Mouse (Mus musculus) intestine, postnatal 0 days (tissue): Measurements from ENCODE around the gene Kcnab3. TPM values are rescaled to one million over a fixed set of nuclear protein-coding genes. Genes with fewer than 3 reads are reported as not detected.

Experiments
- ATAC-seq: fragments of 200-750 bp; cut with Nextera tagmentation; 2 replicates; pipeline ENCODE4 v1.8.0; 2017; ENCODE audit warnings: mild to moderate bottlenecking, moderate TSS enrichment, moderate library complexity
- H3K27ac ChIP-seq: fragments of 300-500 bp; sonication (generic); 2 replicates; pipeline ENCODE4 v1.5.1; 2014; ENCODE audit warnings: mild to moderate bottlenecking, low read depth, low read length, moderate library complexity
- H3K27me3 ChIP-seq: fragments of 300-500 bp; sonication (generic); replicated peaks from 2 replicates; pipeline ENCODE4 v1.6.1; 2014; ENCODE audit warnings: low read length, mixed read lengths; ENCODE audit not compliant: control insufficient read depth, insufficient read depth
- H3K36me3 ChIP-seq: fragments of 300-500 bp; sonication (generic); 2 replicates; pipeline ENCODE4 v1.6.1; 2014; ENCODE audit warnings: mild to moderate bottlenecking, moderate library complexity; ENCODE audit not compliant: control insufficient read depth, insufficient read depth
- H3K4me1 ChIP-seq: fragments of 300-500 bp; sonication (generic); replicated peaks from 2 replicates; pipeline ENCODE4 v1.6.1; 2014; ENCODE audit warnings: antibody characterized with exemption, low read length, mixed read lengths; ENCODE audit not compliant: control insufficient read depth, insufficient read depth
- H3K4me2 ChIP-seq: fragments of 300-500 bp; sonication (generic); replicated peaks from 2 replicates; pipeline ENCODE4 v1.6.1; 2014; ENCODE audit warnings: low read depth, mild to moderate bottlenecking, moderate library complexity
- H3K4me3 ChIP-seq: fragments of 300-500 bp; sonication (generic); 2 replicates; pipeline ENCODE4 v1.5.1; 2014; ENCODE audit warnings: low read depth, low read length
- H3K9ac ChIP-seq: fragments of 300-500 bp; sonication (generic); 2 replicates; pipeline ENCODE4 v1.6.1; 2014; ENCODE audit warnings: mild to moderate bottlenecking, low read depth, low read length
- H3K9me3 ChIP-seq: fragments of 300-500 bp; sonication (generic); 2 replicates; pipeline ENCODE4 v1.6.1; 2016; ENCODE audit warnings: mixed run types; ENCODE audit not compliant: control insufficient read depth
- CTCF ChIP-seq: sonication (generic); IDR thresholded peaks from 2 replicates; pipeline ENCODE4 v1.5.1; 2016; ENCODE audit warnings: low read depth, mild to moderate bottlenecking, control low read depth, antibody characterized with exemption, moderate library complexity
- WGBS: fragments of 180-500 bp; shearing (Covaris S2); extraction: QIAGEN DNeasy Blood & Tissue Kit; methylation state at CpG from one replicate; pipeline ENCODE4 v1.1.7; 2014; 5-methylcytosine and 5-hydroxymethylcytosine counted together
- polyA plus RNA-seq: library from polyadenylated mRNA; unstranded; fragments of >200 nt; fragmentation: Nextera tagmentation; extraction: Ambion mirVana; gene quantifications from 2 replicates; pipeline ENCODE4 v1.2.1, GENCODE M21; 2015

The Kcnab3 gene
- polyA plus RNA-seq, 1 experiment from 2014 or later = 1.4 TPM

- ATAC-seq = no peak
- no peak overlapping the region for H3K27ac ChIP-seq
- 60% methylated on average over 4 of the region's 4 CpGs for WGBS
Measured at GRCm38 (mm10) chr11:69334796-69335195, 8.7 kb downstream of the Kcnab3 start.

GRCm38 (mm10) chr11:69340161-69341131, 14.4 kb downstream of the Kcnab3 start, which contains the start of gene Rnf227:
Gene Rnf227 (plus strand): TSS chr11:69340461.
- Histone ChIP-seq H3K36me3 (peaks cover 23% of the 10 kb centered on the region), H3K9ac (peak within 1 kb of the TSS; percentile 34; the same call in 1 of the 2 replicates), H3K4me2 (peak within 1 kb of the TSS; percentile 79), H3K9me3 (no peaks in the 10 kb centered on the region), H3K4me3 (peak within 1 kb of the TSS; percentile 47), H3K27me3 (peaks cover 7% of the 10 kb centered on the region; the same call in 1 of the 2 replicates), H3K27ac (no peak within 1 kb of the TSS), H3K4me1 (peaks cover 5% of the 10 kb centered on the region; the same call in 1 of the 2 replicates)
- WGBS = 3% methylated on average over 86 of the region's 99 CpGs
- peak; percentile 75 for ATAC-seq
- no peak for TF ChIP-seq CTCF

More at GRCm38 (mm10) chr11:69334796-69335195, 8.7 kb downstream of the Kcnab3 start:
- Histone ChIP-seq H3K9me3 (no peaks in the 10 kb centered on the region), H3K9ac (no peak overlapping the region), H3K4me2 (no peak overlapping the region), H3K4me3 (no peak overlapping the region), H3K27me3 (peaks cover 4% of the 10 kb centered on the region; the same call in 1 of the 2 replicates), H3K4me1 (peaks cover 8% of the 10 kb centered on the region; the same call in 1 of the 2 replicates), H3K36me3 (no peaks in the 10 kb centered on the region)
- no peak for TF ChIP-seq CTCF

- peaks cover 83% of the 10 kb centered on the region for H3K36me3 ChIP-seq
- no peak overlapping the region for H3K27ac ChIP-seq
- no peaks in the 10 kb centered on the region for H3K9me3 ChIP-seq
- 88% methylated on average over 25 of the region's 26 CpGs for WGBS
- H3K27me3 ChIP-seq = no peaks in the 10 kb centered on the region
- H3K4me1 ChIP-seq = no peaks in the 10 kb centered on the region
- H3K4me3 ChIP-seq = no peak overlapping the region
- no peak overlapping the region for H3K4me2 ChIP-seq
- no peak overlapping the region for H3K9ac ChIP-seq
- ATAC-seq = no peak
- no peak for TF ChIP-seq CTCF
Measured at GRCm38 (mm10) chr11:69346441-69346840, 20.4 kb downstream of the Kcnab3 start.

GRCm38 (mm10) chr11:69356544-69356943, 30.5 kb downstream of the Kcnab3 start:
- Histone ChIP-seq H3K36me3 (peaks cover 94% of the 10 kb centered on the region), H3K27me3 (no peaks in the 10 kb centered on the region), H3K9ac (no peak overlapping the region), H3K4me1 (no peaks in the 10 kb centered on the region), H3K27ac (peak overlapping the region; percentile 28; the same call in 1 of the 2 replicates), H3K9me3 (no peaks in the 10 kb centered on the region), H3K4me3 (no peak overlapping the region), H3K4me2 (no peak overlapping the region)
- no peak for TF ChIP-seq CTCF
- no peak for ATAC-seq
- WGBS = 91% methylated on average over 5 of the region's 5 CpGs

GRCm38 (mm10) chr11:69357690-69358089, 31.6 kb downstream of the Kcnab3 start:
- WGBS = 76% methylated on average over 12 of the region's 12 CpGs
- H3K36me3 ChIP-seq = peaks cover 90% of the 10 kb centered on the region
- H3K9me3 ChIP-seq = no peaks in the 10 kb centered on the region
- TF ChIP-seq CTCF = no peak
- H3K4me2 ChIP-seq = no peak overlapping the region
- H3K27ac ChIP-seq = no peak overlapping the region
- H3K4me3 ChIP-seq = no peak overlapping the region
- ATAC-seq = no peak
- H3K27me3 ChIP-seq = no peaks in the 10 kb centered on the region
- H3K4me1 ChIP-seq = no peaks in the 10 kb centered on the region
- H3K9ac ChIP-seq = no peak overlapping the region

GRCm38 (mm10) chr11:69362021-69362420, 36.0 kb downstream of the Kcnab3 start:
- Histone ChIP-seq H3K27me3 (no peaks in the 10 kb centered on the region), H3K4me2 (no peak overlapping the region), H3K4me3 (no peak overlapping the region), H3K27ac (no peak overlapping the region; the same call in 1 of the 2 replicates), H3K36me3 (peaks cover 50% of the 10 kb centered on the region), H3K9me3 (no peaks in the 10 kb centered on the region), H3K9ac (no peak overlapping the region), H3K4me1 (peaks cover 22% of the 10 kb centered on the region)
- no peak for TF ChIP-seq CTCF
- WGBS = 78% methylated on average over 7 of the region's 7 CpGs
- ATAC-seq = no peak
